Comparison of ENCODE assay signal across 9 mouse cellular contexts in genomic region chr13:53201628-53202438, GRCm38 (mm10).
A peak's percentile ranks its signal among the peaks of the same experiment; 100 is the strongest.
DNase-seq lines count a peak whose midpoint lies in the region; ATAC-seq lines count a peak whose summit lies in the region.
"Had no signal": no experiment of that assay in that cellular context is flagged by ENCODE, and none has a peak within 500 bp of the region (broad histone marks: within the 10 kb centered on the region; RNA-seq: fewer than 3 reads in every experiment).

No protein-coding gene starts in this region.

- no peaks in the 10 kb centered on the region for H3K9me3 ChIP-seq in hindbrain, embryonic 15.5 days
- no peaks in the 10 kb centered on the region for H3K9me3 ChIP-seq in limb, embryonic 15.5 days
- no peaks in the 10 kb centered on the region for H3K9me3 ChIP-seq in stomach, embryonic 15.5 days
- H3K9me3 ChIP-seq: liver, embryonic 15.5 days had no signal

- H3K27ac ChIP-seq in hindbrain, embryonic 15.5 days (replicated peaks), result peak overlapping the region; percentile 15
- peak overlapping the region; percentile 85 for H3K27ac ChIP-seq in limb, embryonic 15.5 days
- H3K27ac ChIP-seq in stomach, embryonic 15.5 days, result peak overlapping the region; percentile 85
- H3K27ac ChIP-seq: liver, embryonic 15.5 days had no signal

- no peak overlapping the region for H3K4me3 ChIP-seq in hindbrain, embryonic 15.5 days
- no peak overlapping the region for H3K4me3 ChIP-seq in limb, embryonic 15.5 days
- no peak overlapping the region for H3K4me3 ChIP-seq in stomach, embryonic 15.5 days (replicated peaks)
- H3K4me3 ChIP-seq: liver, embryonic 15.5 days had no signal

- H3K27me3 ChIP-seq in hindbrain, embryonic 15.5 days, result no peaks in the 10 kb centered on the region
- H3K27me3 ChIP-seq in limb, embryonic 15.5 days, result no peaks in the 10 kb centered on the region
- H3K27me3 ChIP-seq in stomach, embryonic 15.5 days (replicated peaks), result no peaks in the 10 kb centered on the region
- H3K27me3 ChIP-seq: liver, embryonic 15.5 days had no signal

- peak; percentile 53 for DNase-seq in NIH3T3 (ENCODE audit: low read depth)
- DNase-seq in gastrocnemius, postnatal 25 days, result peak; percentile 59
- no peak for DNase-seq in right cerebral cortex, postnatal 4 days
- DNase-seq in cerebellum, postnatal 36 days, result no peak

- H3K4me2 ChIP-seq in hindbrain, embryonic 15.5 days, result 0 out of 2 replicates have a peak overlapping the region, but pooled peaks have one; percentile 18
- peak overlapping the region; percentile 21 for H3K4me2 ChIP-seq in limb, embryonic 15.5 days
- peak overlapping the region; percentile 11; the same call in 1 of the 2 replicates for H3K4me2 ChIP-seq in stomach, embryonic 15.5 days
- H3K4me2 ChIP-seq: liver, embryonic 15.5 days had no signal

- H3K4me1 ChIP-seq in hindbrain, embryonic 15.5 days (replicated peaks), result peaks cover 14% of the 10 kb centered on the region
- H3K4me1 ChIP-seq in limb, embryonic 15.5 days, result peaks cover 86% of the 10 kb centered on the region
- peaks cover 59% of the 10 kb centered on the region for H3K4me1 ChIP-seq in stomach, embryonic 15.5 days
- H3K4me1 ChIP-seq: liver, embryonic 15.5 days had no signal

- peak; percentile 45; the same call in 1 of the 2 replicates for ATAC-seq in common myeloid progenitor, adult 5-6 weeks (replicated peaks; ENCODE audit: low read depth, poor library complexity, severe bottlenecking)
- ATAC-seq in hindbrain, embryonic 15.5 days (ENCODE audit: low FRiP score, low read depth), result peak; percentile 40; the same call in 1 of the 2 replicates
- peak; percentile 45; the same call in 1 of the 2 replicates for ATAC-seq in limb, embryonic 15.5 days (ENCODE audit: insufficient number of reproducible peaks, low FRiP score, low TSS enrichment, low read depth)
- peak; percentile 61; the same call in 1 of the 2 replicates for ATAC-seq in stomach, embryonic 15.5 days (ENCODE audit: insufficient read depth, low FRiP score, low read depth)

- no peaks in the 10 kb centered on the region for H3K36me3 ChIP-seq in hindbrain, embryonic 15.5 days
- no peaks in the 10 kb centered on the region for H3K36me3 ChIP-seq in limb, embryonic 15.5 days
- H3K36me3 ChIP-seq in stomach, embryonic 15.5 days, result no peaks in the 10 kb centered on the region
- H3K36me3 ChIP-seq: liver, embryonic 15.5 days had no signal

- 22% methylated on average over 18 of the region's 18 CpGs for WGBS in hindbrain, embryonic 15.5 days
- 4% methylated on average over 18 of the region's 18 CpGs for WGBS in limb, embryonic 15.5 days
- WGBS in stomach, embryonic 15.5 days, result 15% methylated on average over 18 of the region's 18 CpGs

- H3K9ac ChIP-seq in hindbrain, embryonic 15.5 days, result no peak overlapping the region
- H3K9ac ChIP-seq in limb, embryonic 15.5 days, result no peak overlapping the region
- no peak overlapping the region for H3K9ac ChIP-seq in stomach, embryonic 15.5 days
- H3K9ac ChIP-seq: liver, embryonic 15.5 days had no signal

Comparison
In these comparisons a context has a peak if more than half of its experiments do, and no peak if none do; other contexts are left out.
1. DNase-seq: peak in NIH3T3 (single experiment) and gastrocnemius, postnatal 25 days (single experiment); none in right cerebral cortex, postnatal 4 days (single experiment) and cerebellum, postnatal 36 days (0 of 2).
2. H3K27ac ChIP-seq: peak in every context shown above with its lines; median percentile 85 in limb, embryonic 15.5 days; 85 in stomach, embryonic 15.5 days; 15 in hindbrain, embryonic 15.5 days.
3. Peak in every context shown above with its lines, with median percentiles within 50 percentile points of each other: ATAC-seq and H3K4me2 ChIP-seq.